ENCODE assay signal across 18 mouse cellular contexts in genomic region chr3:9515527-9515926, GRCm38 (mm10).
DNase-seq lines count a peak whose midpoint lies in the region; ATAC-seq and TF ChIP-seq lines count a peak whose summit lies in the region.
"Had no signal": no experiment of that assay in that cellular context is flagged by ENCODE, and none has a peak within 500 bp of the region (broad histone marks: within the 10 kb centered on the region; RNA-seq: fewer than 3 reads in every experiment).

No protein-coding gene starts in this region.

- no peak for DNase-seq in hindbrain, postnatal 0 days (ENCODE audit: low spot score)
- peak; percentile 54 for DNase-seq in R1 (ENCODE audit: low read depth, low spot score)
- DNase-seq in MN1 (ENCODE audit: low spot score): no peak
- no peak for DNase-seq in B cell, adult 2 months
- DNase-seq: cerebellum, adult 8-10 months; gastrocnemius, postnatal 14 days; kidney, postnatal 4 days; layer of hippocampus, adult 9-11 months; liver, embryonic 13.5 days had no signal

- H3K4me1 ChIP-seq in hindbrain, postnatal 0 days (ENCODE audit: insufficient read depth, low read length): peaks cover 15% of the 10 kb centered on the region; the same call in 1 of the 2 replicates
- H3K4me1 ChIP-seq in hindbrain, embryonic 16.5 days (ENCODE audit: control insufficient read depth, insufficient read depth, low read depth, low read length): peaks cover 12% of the 10 kb centered on the region

- H3K27me3 ChIP-seq in hindbrain, postnatal 0 days (ENCODE audit: insufficient read depth, low read length): no peaks in the 10 kb centered on the region
- H3K27me3 ChIP-seq in hindbrain, embryonic 16.5 days (replicated peaks; ENCODE audit: control insufficient read depth, insufficient read depth, low read length): no peaks in the 10 kb centered on the region
- H3K27me3 ChIP-seq: limb, embryonic 12.5 days; liver, embryonic 13.5 days; stomach, embryonic 15.5 days had no signal

- H3K36me3 ChIP-seq in hindbrain, postnatal 0 days (ENCODE audit: insufficient read depth, low read length): no peaks in the 10 kb centered on the region
- H3K36me3 ChIP-seq in hindbrain, embryonic 16.5 days (ENCODE audit: control insufficient read depth, insufficient read depth, low read length): no peaks in the 10 kb centered on the region
- H3K36me3 ChIP-seq: limb, embryonic 12.5 days; liver, embryonic 13.5 days; stomach, embryonic 15.5 days had no signal

- H3K27ac ChIP-seq in hindbrain, postnatal 0 days: peak overlapping the region; percentile 11; the same call in 1 of the 2 replicates
- no peak overlapping the region for H3K27ac ChIP-seq in hindbrain, embryonic 16.5 days (ENCODE audit: low read depth, low read length)
- H3K27ac ChIP-seq: limb, embryonic 12.5 days; liver, embryonic 13.5 days; stomach, embryonic 15.5 days had no signal

- no peak for ATAC-seq in hindbrain, postnatal 0 days
- ATAC-seq in hindbrain, embryonic 16.5 days: no peak
- ATAC-seq in erythroblast, adult 5-6 weeks (replicated peaks; ENCODE audit: low FRiP score, poor library complexity, severe bottlenecking): peak; percentile 62
- ATAC-seq in monocyte, adult 5-6 weeks (replicated peaks; ENCODE audit: insufficient number of reproducible peaks, low FRiP score, low TSS enrichment, poor library complexity, severe bottlenecking): peak; percentile 43; the same call in 1 of the 2 replicates
- ATAC-seq: forebrain, embryonic 14.5 days; inflammation-experienced regulatory T-cells, adult 6 months; lung, postnatal 0 days had no signal

- WGBS in hindbrain, postnatal 0 days: 79% methylated on average over 8 of the region's 8 CpGs
- 88% methylated on average over 8 of the region's 8 CpGs for WGBS in hindbrain, embryonic 16.5 days

- H3K9me3 ChIP-seq in hindbrain, postnatal 0 days (ENCODE audit: low read length): no peaks in the 10 kb centered on the region
- no peaks in the 10 kb centered on the region for H3K9me3 ChIP-seq in hindbrain, embryonic 16.5 days (ENCODE audit: control insufficient read depth, low read length)
- H3K9me3 ChIP-seq: limb, embryonic 12.5 days; liver, embryonic 13.5 days; stomach, embryonic 15.5 days had no signal

- no peak overlapping the region for H3K9ac ChIP-seq in hindbrain, postnatal 0 days (replicated peaks; ENCODE audit: low read length)
- no peak overlapping the region for H3K9ac ChIP-seq in hindbrain, embryonic 16.5 days (ENCODE audit: low read depth, low read length)
- H3K9ac ChIP-seq: limb, embryonic 12.5 days; liver, embryonic 13.5 days; stomach, embryonic 15.5 days had no signal

- no peak overlapping the region for H3K4me3 ChIP-seq in hindbrain, postnatal 0 days (ENCODE audit: low read length)
- H3K4me3 ChIP-seq in hindbrain, embryonic 16.5 days (ENCODE audit: low read length): no peak overlapping the region
- H3K4me3 ChIP-seq: erythroblast, embryonic 14.5 days; limb, embryonic 12.5 days; liver, embryonic 13.5 days; stomach, embryonic 15.5 days had no signal

- TF ChIP-seq CTCF in hindbrain, postnatal 0 days (IDR thresholded peaks at IDR 0.05; ENCODE audit: low read depth): no peak

- H3K4me2 ChIP-seq in hindbrain, postnatal 0 days (ENCODE audit: low read depth, low read length): no peak overlapping the region
- H3K4me2 ChIP-seq in hindbrain, embryonic 16.5 days (ENCODE audit: low read length): no peak overlapping the region
- H3K4me2 ChIP-seq: limb, embryonic 12.5 days; liver, embryonic 13.5 days; stomach, embryonic 15.5 days had no signal

Comparison
In these comparisons a context has a peak if more than half of its experiments do, and no peak if none do; other contexts are left out.
1. ATAC-seq: peak in erythroblast, adult 5-6 weeks (single experiment) and monocyte, adult 5-6 weeks (single experiment); none in hindbrain, postnatal 0 days (single experiment) and hindbrain, embryonic 16.5 days (single experiment).